In the genomic region with DNA sequence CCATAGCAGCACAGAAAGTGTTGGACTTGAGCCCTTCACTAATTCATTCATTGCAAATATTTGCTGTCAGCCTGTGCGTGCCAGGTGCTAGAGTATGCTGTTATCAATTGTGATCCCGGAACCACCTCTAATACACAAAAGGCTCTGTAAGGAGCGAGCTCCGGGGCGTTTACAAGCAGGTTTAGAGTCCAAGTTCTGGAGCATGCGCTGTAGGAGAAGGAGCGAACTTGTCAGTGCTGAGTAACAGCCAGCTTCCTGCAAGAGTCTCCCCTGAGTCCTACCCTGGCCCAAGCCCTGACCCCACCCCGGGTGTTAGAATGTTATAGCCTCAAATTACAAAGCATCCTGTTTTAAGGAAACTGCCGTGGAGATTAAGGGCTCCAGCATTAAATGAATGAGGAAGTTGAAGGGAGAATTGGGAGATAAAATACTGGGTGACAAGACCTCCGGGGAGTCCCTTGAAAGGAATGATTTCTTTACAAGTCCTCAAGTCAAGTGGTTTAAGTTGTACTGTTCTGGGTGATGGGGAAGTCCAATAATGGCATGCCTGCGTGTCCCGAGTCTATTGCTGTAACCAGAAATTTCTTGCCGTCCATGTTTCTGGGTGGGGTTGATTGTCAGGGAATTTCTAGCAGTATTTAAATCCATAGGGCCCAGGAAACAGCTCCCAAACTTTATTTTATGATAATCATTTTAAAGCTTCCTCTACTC, we compare ENCODE assay signal across 8 mouse cellular contexts. TPM values are rescaled to one million over a fixed set of nuclear protein-coding genes. Genes with fewer than 3 reads are reported as not detected.
DNase-seq lines count a peak whose midpoint lies in the region; ATAC-seq lines count a peak whose summit lies in the region.

No protein-coding gene starts in this region.

- H3K36me3 ChIP-seq in forebrain, embryonic 10.5 days (replicated peaks) = no peaks in the 10 kb centered on the region
- no peaks in the 10 kb centered on the region for H3K36me3 ChIP-seq in forebrain, embryonic 16.5 days (ENCODE audit: control insufficient read depth, insufficient read depth)
- H3K36me3 ChIP-seq in heart, embryonic 13.5 days = no peaks in the 10 kb centered on the region
- H3K36me3 ChIP-seq in hindbrain, embryonic 13.5 days = no peaks in the 10 kb centered on the region

- 43% methylated on average over 13 of the region's 13 CpGs for WGBS in forebrain, embryonic 10.5 days
- 40% methylated on average over 13 of the region's 13 CpGs for WGBS in forebrain, embryonic 16.5 days
- 14% methylated on average over 13 of the region's 13 CpGs for WGBS in heart, embryonic 13.5 days
- 9% methylated on average over 13 of the region's 13 CpGs for WGBS in large intestine, adult 2 months
- WGBS in hindbrain, embryonic 13.5 days = 55% methylated on average over 13 of the region's 13 CpGs

- DNase-seq in forebrain, embryonic 10.5 days (ENCODE audit: extremely low spot score, low spot score) = no peak
- DNase-seq in large intestine, adult 2 months (ENCODE audit: low read depth, low spot score) = peak; percentile 99
- no peak for DNase-seq in Muller cell, postnatal 12 days (ENCODE audit: inconsistent ontology term)

- 0 out of 2 replicates have a peak overlapping the region, but pooled peaks have one; percentile 1 for H3K27ac ChIP-seq in forebrain, embryonic 10.5 days
- H3K27ac ChIP-seq in forebrain, embryonic 16.5 days (ENCODE audit: low read length) = no peak overlapping the region
- H3K27ac ChIP-seq in heart, embryonic 13.5 days (replicated peaks) = peak overlapping the region; percentile 67
- H3K27ac ChIP-seq in hindbrain, embryonic 13.5 days = no peak overlapping the region

- H3K4me3 ChIP-seq in forebrain, embryonic 10.5 days = no peak overlapping the region
- H3K4me3 ChIP-seq in forebrain, embryonic 16.5 days (replicated peaks; ENCODE audit: low read length) = no peak overlapping the region
- H3K4me3 ChIP-seq in heart, embryonic 13.5 days = peak overlapping the region; percentile 43
- H3K4me3 ChIP-seq in hindbrain, embryonic 13.5 days = no peak overlapping the region

- no peak overlapping the region for H3K9ac ChIP-seq in forebrain, embryonic 16.5 days (replicated peaks; ENCODE audit: low read depth, low read length)
- peak overlapping the region; percentile 24 for H3K9ac ChIP-seq in heart, embryonic 13.5 days
- H3K9ac ChIP-seq in hindbrain, embryonic 13.5 days = no peak overlapping the region

- H3K9me3 ChIP-seq in forebrain, embryonic 10.5 days = no peaks in the 10 kb centered on the region
- no peaks in the 10 kb centered on the region for H3K9me3 ChIP-seq in forebrain, embryonic 16.5 days (ENCODE audit: control insufficient read depth, low read length)
- no peaks in the 10 kb centered on the region for H3K9me3 ChIP-seq in heart, embryonic 13.5 days
- no peaks in the 10 kb centered on the region for H3K9me3 ChIP-seq in hindbrain, embryonic 13.5 days

- H3K4me1 ChIP-seq in forebrain, embryonic 10.5 days = peaks cover 60% of the 10 kb centered on the region
- no peaks in the 10 kb centered on the region; the same call in 1 of the 2 replicates for H3K4me1 ChIP-seq in forebrain, embryonic 16.5 days (replicated peaks; ENCODE audit: control insufficient read depth, insufficient read depth, low read length)
- peaks cover 55% of the 10 kb centered on the region for H3K4me1 ChIP-seq in heart, embryonic 13.5 days
- peaks cover 22% of the 10 kb centered on the region for H3K4me1 ChIP-seq in hindbrain, embryonic 13.5 days (replicated peaks)

- H3K4me2 ChIP-seq in forebrain, embryonic 16.5 days (ENCODE audit: low read length) = no peak overlapping the region
- H3K4me2 ChIP-seq in heart, embryonic 13.5 days = peak overlapping the region; percentile 69
- H3K4me2 ChIP-seq in hindbrain, embryonic 13.5 days = no peak overlapping the region

- peaks cover 15% of the 10 kb centered on the region; the same call in 1 of the 2 replicates for H3K27me3 ChIP-seq in forebrain, embryonic 10.5 days (ENCODE audit: poor library complexity, severe bottlenecking)
- H3K27me3 ChIP-seq in forebrain, embryonic 16.5 days (replicated peaks; ENCODE audit: control insufficient read depth, insufficient read depth, low read length) = 0 out of 2 replicates have a peak, but pooled peaks cover 3% of the 10 kb centered on the region
- H3K27me3 ChIP-seq in heart, embryonic 13.5 days (replicated peaks) = no peaks in the 10 kb centered on the region
- peaks cover 13% of the 10 kb centered on the region for H3K27me3 ChIP-seq in hindbrain, embryonic 13.5 days

- ATAC-seq in forebrain, embryonic 16.5 days = no peak
- ATAC-seq in heart, embryonic 13.5 days (ENCODE audit: extremely low read depth, insufficient number of reproducible peaks, low FRiP score, low TSS enrichment) = peak; percentile 21; the same call in 1 of the 2 replicates
- ATAC-seq in megakaryocyte progenitor cell, adult 5-6 weeks (replicated peaks; ENCODE audit: poor library complexity) = peak; percentile 34; the same call in 1 of the 2 replicates
- no peak for ATAC-seq in frontal cortex, adult (ENCODE audit: low TSS enrichment)
- ATAC-seq in hindbrain, embryonic 13.5 days (ENCODE audit: low FRiP score) = no peak

RNA-seq across cellular contexts. Expression of a gene that starts 0.8 kb away (rescaled TPM):
- 9.1 and 9.3 TPM in 2 replicates for polyA plus RNA-seq in forebrain, embryonic 10.5 days (2016; fragmentation: Nextera tagmentation; extraction: Ambion mirVana)
- 19.3 and 20.9 TPM in 2 replicates for polyA plus RNA-seq in forebrain, embryonic 16.5 days (2015; fragmentation: Nextera tagmentation; extraction: Ambion mirVana)
- polyA plus RNA-seq in heart, embryonic 13.5 days (2015; fragmentation: Nextera tagmentation; extraction: Ambion mirVana) = 13.0 and 14.3 TPM in 2 replicates
- polyA plus RNA-seq in large intestine, adult 2 months (2012; rRNA removed) = 21.2 and 31.6 TPM in 2 replicates
- 19.3 and 19.5 TPM in 2 replicates for total RNA-seq in megakaryocyte progenitor cell, adult 5-6 weeks (2015)
- 5.7 and 6.3 TPM in 2 replicates for total RNA-seq in megakaryocyte progenitor cell, adult 5-6 weeks (2017)
- 21.0 and 21.7 TPM in 2 replicates for polyA plus RNA-seq in hindbrain, embryonic 13.5 days (2015; fragmentation: Nextera tagmentation; extraction: Ambion mirVana)

Comparison
In these comparisons a context has a peak if more than half of its experiments do, and no peak if none do; other contexts are left out.
1. H3K27ac ChIP-seq: peak in forebrain, embryonic 10.5 days (single experiment) and heart, embryonic 13.5 days (single experiment); none in forebrain, embryonic 16.5 days (single experiment) and hindbrain, embryonic 13.5 days (single experiment).
2. ATAC-seq: peak in heart, embryonic 13.5 days (single experiment) and megakaryocyte progenitor cell, adult 5-6 weeks (single experiment); none in forebrain, embryonic 16.5 days (single experiment), frontal cortex, adult (single experiment) and hindbrain, embryonic 13.5 days (single experiment).